Mouse (Mus musculus): ENCODE results near the gene Nrp2. TPM values are rescaled to one million over a fixed set of nuclear protein-coding genes. Genes with fewer than 3 reads are reported as not detected.

The Nrp2 gene
- polyA plus RNA-seq, 1 experiment from 2014 or later: 30.8 TPM

DNA sequence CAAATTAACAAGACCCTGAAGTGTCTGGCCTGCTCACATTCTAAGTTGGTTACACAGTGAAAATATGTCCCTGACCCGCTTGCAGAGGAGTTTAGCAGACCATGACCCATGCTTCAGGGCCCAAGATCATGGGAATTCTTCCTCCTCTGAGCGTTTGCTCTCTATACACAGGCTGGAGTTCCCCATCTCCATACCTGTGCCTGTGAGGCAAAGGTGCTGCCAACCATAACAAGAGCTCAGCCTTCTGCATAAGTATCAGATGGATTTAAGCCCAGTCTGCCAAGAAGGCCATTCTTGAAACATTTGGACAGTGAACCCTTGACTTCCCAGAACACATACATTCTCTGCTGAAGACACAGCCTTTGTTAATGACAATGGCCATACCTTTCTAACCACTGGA is 79.1 kb downstream of the Nrp2 start:
- no peaks in the 10 kb centered on the region for H3K27me3 ChIP-seq
- H3K4me2 ChIP-seq (replicated peaks): no peak overlapping the region
- no peak overlapping the region for H3K27ac ChIP-seq (replicated peaks)
- ATAC-seq (replicated peaks): no peak
- no peak overlapping the region for H3K9ac ChIP-seq (replicated peaks)
- 92% methylated on average over 2 of the region's 2 CpGs for WGBS
- H3K4me1 ChIP-seq: peaks cover 28% of the 10 kb centered on the region
- no peaks in the 10 kb centered on the region for H3K9me3 ChIP-seq
- H3K4me3 ChIP-seq: no peak overlapping the region
- H3K36me3 ChIP-seq: no peaks in the 10 kb centered on the region

DNA sequence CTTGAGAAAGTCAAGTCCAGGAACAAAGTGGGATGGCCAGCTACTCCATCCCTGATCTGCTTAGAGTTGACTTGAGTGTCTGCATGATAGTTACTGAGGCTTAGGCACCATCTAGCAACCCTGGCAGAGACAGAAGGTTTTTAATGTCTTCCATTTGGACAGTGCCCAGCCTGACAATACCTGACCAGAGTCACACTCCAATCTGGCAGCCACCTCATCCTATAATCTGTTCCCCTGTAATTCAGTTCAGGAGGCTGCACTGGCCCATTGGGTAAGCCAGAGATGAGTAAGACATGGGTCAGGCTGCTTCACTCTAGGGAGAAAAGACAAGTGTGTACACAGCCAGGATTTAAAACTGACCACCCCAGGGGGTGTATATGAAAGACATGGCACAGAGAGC is 79.5 kb downstream of the Nrp2 start:
- H3K9ac ChIP-seq (replicated peaks): no peak overlapping the region
- no peak for ATAC-seq (replicated peaks)
- H3K4me3 ChIP-seq: no peak overlapping the region
- no peak overlapping the region for H3K4me2 ChIP-seq (replicated peaks)
- no peaks in the 10 kb centered on the region for H3K36me3 ChIP-seq
- no peaks in the 10 kb centered on the region for H3K9me3 ChIP-seq
- no peaks in the 10 kb centered on the region for H3K27me3 ChIP-seq
- H3K27ac ChIP-seq (replicated peaks): no peak overlapping the region
- H3K4me1 ChIP-seq: peaks cover 28% of the 10 kb centered on the region

DNA sequence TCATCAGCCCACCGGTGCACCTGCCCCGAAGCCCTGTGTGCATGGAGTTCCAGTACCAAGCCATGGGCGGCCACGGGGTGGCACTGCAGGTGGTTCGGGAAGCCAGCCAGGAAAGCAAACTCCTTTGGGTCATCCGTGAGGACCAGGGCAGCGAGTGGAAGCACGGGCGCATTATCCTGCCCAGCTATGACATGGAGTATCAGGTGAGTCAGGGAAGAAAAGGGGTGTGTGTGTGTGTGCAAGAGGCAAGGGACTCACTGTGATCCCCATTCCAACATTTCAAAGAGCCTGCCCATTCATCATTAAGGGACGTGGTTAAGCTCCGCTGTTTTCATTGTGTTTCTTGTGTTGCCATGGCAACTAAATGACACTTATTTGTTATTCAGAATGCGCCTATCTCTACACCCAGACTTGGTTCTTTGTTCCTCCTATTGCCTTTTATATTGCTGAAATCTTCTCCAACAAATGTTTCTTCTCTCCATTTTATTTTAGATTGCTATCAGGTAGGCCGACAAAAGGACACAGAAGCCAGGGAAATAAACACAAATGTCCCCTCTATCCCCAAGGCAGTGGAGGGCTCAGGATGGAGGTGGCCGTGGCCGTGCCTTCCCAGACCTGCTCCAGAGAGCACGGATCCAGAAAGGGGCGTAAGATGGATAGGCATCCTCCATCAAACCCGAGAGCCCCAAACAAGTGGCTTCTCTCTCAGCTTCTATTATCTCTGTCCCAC is 80.4 kb downstream of the Nrp2 start:
- peak; percentile 54 for ATAC-seq (replicated peaks)
- Histone ChIP-seq H3K4me2 (replicated peaks) (no peak overlapping the region), H3K27me3 (no peaks in the 10 kb centered on the region), H3K4me3 (no peak overlapping the region), H3K4me1 (peaks cover 28% of the 10 kb centered on the region), H3K27ac (replicated peaks) (peak overlapping the region; percentile 82), H3K9me3 (no peaks in the 10 kb centered on the region), H3K9ac (replicated peaks) (no peak overlapping the region), H3K36me3 (no peaks in the 10 kb centered on the region)
- WGBS: 63% methylated on average over 18 of the region's 18 CpGs

DNA sequence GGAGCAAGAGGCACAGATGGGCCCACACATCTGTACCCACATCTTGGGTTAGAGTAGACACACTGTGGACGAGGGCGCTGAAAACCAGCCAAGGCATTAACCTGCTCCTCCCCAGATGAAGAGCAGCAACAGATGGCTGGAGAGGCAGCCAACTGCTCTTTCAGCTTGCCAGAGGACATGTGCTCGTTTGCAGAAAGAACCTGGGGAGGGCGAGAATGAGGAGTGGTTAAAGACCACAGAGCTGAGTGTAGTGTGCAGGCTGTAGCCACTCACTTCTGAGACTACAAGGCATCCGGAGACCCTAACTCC is 81.0 kb downstream of the Nrp2 start:
- Histone ChIP-seq H3K9ac (replicated peaks) (no peak overlapping the region), H3K4me1 (peaks cover 28% of the 10 kb centered on the region), H3K4me2 (replicated peaks) (no peak overlapping the region), H3K4me3 (no peak overlapping the region), H3K9me3 (no peaks in the 10 kb centered on the region), H3K36me3 (no peaks in the 10 kb centered on the region), H3K27ac (replicated peaks) (peak overlapping the region; percentile 82), H3K27me3 (no peaks in the 10 kb centered on the region)
- WGBS: 44% methylated on average over 5 of the region's 5 CpGs
- ATAC-seq (replicated peaks): peak; percentile 46

DNA sequence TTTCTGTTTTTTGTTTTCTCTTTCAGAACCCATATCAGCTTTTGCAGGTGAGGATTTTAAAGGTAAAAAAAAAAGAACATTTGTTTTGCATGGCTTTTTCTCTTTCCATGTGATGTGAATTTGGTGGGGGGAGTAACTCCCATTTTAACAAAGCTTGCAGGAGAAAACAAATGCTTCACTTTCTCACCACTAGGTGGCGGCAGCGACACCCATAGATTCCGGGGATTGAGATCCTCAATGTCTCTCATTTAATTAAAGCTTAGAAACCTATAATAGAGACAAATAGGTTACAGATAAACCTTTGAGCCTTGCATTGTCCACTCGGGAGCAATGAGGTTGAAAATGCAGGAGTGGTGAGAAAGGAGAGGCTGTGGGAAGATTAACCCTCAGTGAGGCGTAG is 83.2 kb downstream of the Nrp2 start:
- Histone ChIP-seq H3K36me3 (no peaks in the 10 kb centered on the region), H3K9ac (replicated peaks) (no peak overlapping the region), H3K4me1 (peaks cover 18% of the 10 kb centered on the region), H3K9me3 (no peaks in the 10 kb centered on the region), H3K4me3 (no peak overlapping the region), H3K27ac (replicated peaks) (no peak overlapping the region), H3K27me3 (no peaks in the 10 kb centered on the region), H3K4me2 (replicated peaks) (no peak overlapping the region)
- no peak for ATAC-seq (replicated peaks)
- WGBS: 18% methylated on average over 5 of the region's 5 CpGs

DNA sequence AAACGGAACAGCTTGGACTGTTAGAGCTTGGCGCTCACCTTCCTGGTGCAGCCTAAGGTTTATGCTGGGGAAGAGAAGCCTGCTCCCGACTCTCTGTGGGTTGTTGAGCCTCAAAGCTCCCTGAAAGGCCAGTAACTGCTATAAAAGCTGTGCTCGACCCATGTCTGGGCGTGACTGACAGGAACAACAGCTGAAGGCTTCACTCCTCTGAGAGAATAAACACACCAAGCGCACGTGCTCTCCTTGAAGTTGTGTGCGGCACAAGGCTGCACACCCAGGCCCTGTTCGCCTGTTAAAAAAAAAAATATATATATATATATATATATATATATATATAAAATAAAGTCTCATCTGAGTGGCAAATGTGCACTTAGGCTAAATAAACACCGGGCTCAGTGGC is 84.5 kb downstream of the Nrp2 start:
- Histone ChIP-seq H3K27me3 (no peaks in the 10 kb centered on the region), H3K9me3 (no peaks in the 10 kb centered on the region), H3K36me3 (no peaks in the 10 kb centered on the region), H3K4me1 (peaks cover 18% of the 10 kb centered on the region), H3K9ac (replicated peaks) (no peak overlapping the region), H3K4me2 (replicated peaks) (no peak overlapping the region), H3K4me3 (no peak overlapping the region), H3K27ac (replicated peaks) (no peak overlapping the region)
- ATAC-seq (replicated peaks): no peak
- 83% methylated on average over 10 of the region's 10 CpGs for whole genome bisulfite sequencing

DNA sequence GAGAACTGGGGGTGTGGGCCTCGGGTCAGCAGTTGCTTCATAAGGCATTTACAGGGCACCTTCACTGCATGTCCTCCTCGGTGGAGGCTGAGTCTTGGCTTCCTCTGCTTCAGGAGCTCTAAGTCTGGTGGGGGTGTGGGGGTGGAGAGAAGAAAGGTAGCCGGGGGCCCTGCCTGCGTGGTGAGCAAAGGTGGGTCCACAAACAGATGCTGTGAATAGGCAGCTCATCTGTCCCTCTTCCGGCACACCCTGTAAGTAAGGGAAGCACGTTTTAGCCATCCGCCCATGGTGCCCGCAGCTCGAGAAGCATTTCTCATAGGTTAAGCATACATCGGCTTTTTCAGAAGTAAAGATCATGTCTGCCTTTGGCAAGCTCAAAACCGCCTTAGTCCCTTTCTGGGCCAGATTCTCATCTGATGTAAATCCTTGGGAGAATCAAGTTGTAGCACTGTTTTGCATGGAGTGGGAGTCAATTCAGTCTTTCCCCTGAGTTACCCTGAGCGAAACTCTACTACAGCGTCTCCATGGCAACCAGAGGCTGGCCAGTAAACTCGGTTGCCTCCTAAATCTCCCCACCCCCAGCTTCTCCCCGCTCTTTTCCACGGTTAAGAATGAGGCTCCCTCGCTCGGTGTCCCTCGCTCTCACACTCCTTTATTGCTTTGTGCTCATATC is 91.3 kb downstream of the Nrp2 start:
- peaks cover 22% of the 10 kb centered on the region for H3K4me1 ChIP-seq
- peak overlapping the region; percentile 7; the same call in 1 of the 2 replicates for H3K27ac ChIP-seq (replicated peaks)
- 20% methylated on average over 19 of the region's 19 CpGs for WGBS
- no peaks in the 10 kb centered on the region for H3K36me3 ChIP-seq
- peak; percentile 83 for ATAC-seq (replicated peaks)
- H3K4me2 ChIP-seq (replicated peaks): peak overlapping the region; percentile 19
- no peak overlapping the region for H3K9ac ChIP-seq (replicated peaks)
- H3K27me3 ChIP-seq: no peaks in the 10 kb centered on the region
- H3K4me3 ChIP-seq: no peak overlapping the region
- H3K9me3 ChIP-seq: no peaks in the 10 kb centered on the region

DNA sequence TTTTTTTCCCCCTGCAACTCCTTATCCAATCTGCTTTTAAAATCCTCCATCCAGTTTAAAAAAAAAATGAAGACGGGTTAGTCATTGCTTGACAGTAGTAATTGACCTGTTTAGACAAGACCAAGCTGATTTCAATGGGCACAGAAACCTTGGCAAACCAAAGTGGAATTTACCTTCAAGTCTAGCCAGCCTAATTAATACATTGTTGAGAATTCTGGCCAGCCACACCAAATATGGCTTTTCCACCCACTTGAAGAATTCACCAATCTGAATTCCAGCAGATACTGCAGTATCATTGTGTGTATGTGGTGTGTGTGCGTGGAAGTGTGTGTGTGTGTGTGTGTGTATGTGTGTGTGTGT is 91.8 kb downstream of the Nrp2 start:
- Histone ChIP-seq H3K4me2 (replicated peaks) (peak overlapping the region; percentile 19), H3K27me3 (no peaks in the 10 kb centered on the region), H3K36me3 (no peaks in the 10 kb centered on the region), H3K27ac (replicated peaks) (0 out of 2 replicates have a peak overlapping the region, but pooled peaks have one; percentile 7), H3K9me3 (no peaks in the 10 kb centered on the region), H3K4me1 (peaks cover 22% of the 10 kb centered on the region), H3K4me3 (no peak overlapping the region), H3K9ac (replicated peaks) (no peak overlapping the region)
- ATAC-seq (replicated peaks): peak; percentile 27; the same call in 1 of the 2 replicates
- WGBS: 16% methylated on average over 2 of the region's 2 CpGs

DNA sequence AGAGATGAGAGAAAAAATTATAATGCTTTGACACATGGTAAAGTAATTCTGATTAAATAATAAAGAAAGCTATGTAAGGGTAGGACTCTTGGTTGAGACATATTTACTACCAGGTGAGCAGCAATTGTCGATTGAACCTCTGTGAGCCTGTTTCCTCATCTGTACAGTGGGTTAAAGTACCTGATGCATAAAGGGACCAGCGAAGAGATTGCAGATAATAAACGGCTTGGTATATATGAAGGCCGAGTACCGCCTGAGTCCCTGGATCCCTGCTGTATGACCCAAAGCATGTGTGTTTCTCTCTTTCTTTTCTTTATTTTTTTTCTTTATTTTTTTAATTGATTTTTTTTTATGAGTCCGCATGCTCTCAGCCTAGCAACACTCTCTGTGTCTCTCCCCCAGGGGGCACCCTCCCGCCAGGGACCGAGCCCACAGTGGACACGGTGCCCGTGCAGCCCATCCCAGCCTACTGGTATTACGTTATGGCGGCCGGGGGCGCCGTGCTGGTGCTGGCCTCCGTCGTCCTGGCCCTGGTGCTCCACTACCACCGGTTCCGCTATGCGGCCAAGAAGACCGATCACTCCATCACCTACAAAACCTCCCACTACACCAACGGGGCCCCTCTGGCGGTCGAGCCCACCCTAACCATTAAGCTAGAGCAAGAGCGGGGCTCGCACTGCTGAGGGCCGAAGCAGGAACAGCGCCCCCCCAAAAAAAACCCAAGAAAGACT is 92.4 kb downstream of the Nrp2 start:
- Histone ChIP-seq H3K4me1 (peaks cover 22% of the 10 kb centered on the region), H3K9ac (replicated peaks) (0 out of 2 replicates have a peak overlapping the region, but pooled peaks have one; percentile 20), H3K4me3 (peak overlapping the region; percentile 29), H3K27ac (replicated peaks) (0 out of 2 replicates have a peak overlapping the region, but pooled peaks have one; percentile 7), H3K27me3 (no peaks in the 10 kb centered on the region), H3K4me2 (replicated peaks) (peak overlapping the region; percentile 53), H3K9me3 (no peaks in the 10 kb centered on the region), H3K36me3 (no peaks in the 10 kb centered on the region)
- 11% methylated on average over 28 of the region's 28 CpGs for WGBS
- peak; percentile 66 for ATAC-seq (replicated peaks)

DNA sequence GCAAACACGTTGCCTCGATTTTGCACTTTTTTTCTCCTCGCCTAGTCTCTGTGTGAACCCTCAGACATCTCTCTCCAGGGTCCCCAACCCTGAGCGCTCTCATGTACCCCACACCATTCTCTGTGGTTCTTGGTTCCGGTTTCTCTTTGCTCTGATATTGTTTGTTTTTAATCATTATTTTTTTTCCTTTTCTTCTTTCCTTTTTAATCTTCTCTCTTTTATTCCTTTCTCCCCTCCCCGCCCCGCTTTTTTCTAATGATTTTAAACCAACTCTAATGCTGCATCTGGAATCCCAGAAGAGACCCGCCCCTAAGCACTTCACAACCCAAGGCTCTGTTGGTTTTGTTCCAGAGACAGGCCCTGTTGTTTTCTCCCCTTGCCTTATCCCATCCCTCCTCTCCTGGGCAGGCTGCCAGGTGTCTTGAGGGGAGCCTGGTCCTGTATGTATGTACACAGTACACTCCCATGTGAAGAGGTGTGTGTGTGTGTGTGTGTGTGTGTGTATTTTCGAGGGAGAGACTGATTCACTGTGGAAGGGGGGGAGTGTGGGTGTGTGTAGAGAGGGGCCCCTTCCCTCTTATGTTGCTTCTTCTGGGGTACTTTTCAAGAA is 93.1 kb downstream of the Nrp2 start:
- Histone ChIP-seq H3K27me3 (no peaks in the 10 kb centered on the region), H3K4me1 (peaks cover 22% of the 10 kb centered on the region), H3K27ac (replicated peaks) (no peak overlapping the region), H3K9ac (replicated peaks) (0 out of 2 replicates have a peak overlapping the region, but pooled peaks have one; percentile 20), H3K9me3 (no peaks in the 10 kb centered on the region), H3K4me2 (replicated peaks) (peak overlapping the region; percentile 53), H3K36me3 (no peaks in the 10 kb centered on the region), H3K4me3 (peak overlapping the region; percentile 29)
- peak; percentile 44 for ATAC-seq (replicated peaks)
- 26% methylated on average over 9 of the region's 9 CpGs for WGBS

DNA sequence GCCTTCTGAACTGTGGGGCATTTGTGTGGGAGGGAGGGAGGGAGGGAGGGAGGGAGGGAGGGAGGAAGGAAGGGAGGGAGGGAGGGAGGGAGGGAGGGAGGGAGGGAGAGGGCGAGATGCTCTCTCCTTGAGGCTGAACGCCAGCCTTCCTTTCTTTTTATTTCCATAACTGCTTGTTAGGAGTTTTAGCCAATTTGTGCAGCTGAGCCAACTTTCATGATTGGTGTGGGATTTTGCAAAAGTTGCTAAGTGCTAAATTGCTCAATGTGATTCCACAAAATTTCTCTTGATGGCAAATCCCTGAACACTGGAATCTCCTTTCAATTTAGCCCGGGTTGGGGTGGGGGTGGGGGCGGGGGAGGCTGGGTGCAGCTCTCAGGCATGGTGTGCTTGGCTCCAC is 96.3 kb downstream of the Nrp2 start:
- Histone ChIP-seq H3K27me3 (no peaks in the 10 kb centered on the region), H3K4me1 (peaks cover 18% of the 10 kb centered on the region), H3K4me3 (no peak overlapping the region), H3K27ac (replicated peaks) (no peak overlapping the region), H3K4me2 (replicated peaks) (no peak overlapping the region), H3K9me3 (no peaks in the 10 kb centered on the region), H3K36me3 (no peaks in the 10 kb centered on the region), H3K9ac (replicated peaks) (no peak overlapping the region)
- ATAC-seq (replicated peaks): no peak
- WGBS: 47% methylated on average over 4 of the region's 4 CpGs

DNA sequence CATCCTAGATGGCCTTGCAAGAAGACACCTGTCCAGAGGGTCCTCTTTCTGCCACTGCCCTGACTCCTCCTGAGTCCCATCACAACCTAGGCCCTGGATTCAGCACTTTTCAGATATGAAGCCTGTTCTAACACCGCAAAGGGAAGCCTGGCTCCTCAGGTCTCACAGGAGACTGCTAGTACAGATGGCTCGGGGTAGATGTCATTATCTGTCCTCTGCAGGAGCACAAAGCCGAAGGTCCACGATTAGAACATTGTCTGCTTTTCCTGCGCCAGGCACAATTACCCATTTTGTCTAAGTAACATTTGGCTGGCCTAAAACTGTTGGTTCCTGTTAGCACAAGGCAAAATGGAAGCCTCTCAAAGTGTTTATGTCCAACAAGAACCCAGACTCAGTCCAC is 97.3 kb downstream of the Nrp2 start:
- H3K4me3 ChIP-seq: no peak overlapping the region
- H3K27me3 ChIP-seq: no peaks in the 10 kb centered on the region
- 87% methylated on average over 5 of the region's 5 CpGs for WGBS
- peaks cover 10% of the 10 kb centered on the region for H3K4me1 ChIP-seq
- H3K36me3 ChIP-seq: no peaks in the 10 kb centered on the region
- ATAC-seq (replicated peaks): no peak
- H3K9ac ChIP-seq (replicated peaks): no peak overlapping the region
- H3K4me2 ChIP-seq (replicated peaks): no peak overlapping the region
- no peaks in the 10 kb centered on the region for H3K9me3 ChIP-seq
- H3K27ac ChIP-seq (replicated peaks): no peak overlapping the region

Data from forebrain, embryonic 15.5 days (tissue).